Mouse (Mus musculus) heart, adult 2 months (tissue): ENCODE measurements at regions not wholly inside any gene's neighbourhood (a gene's known extent, or its start where the extent isn't known, plus 50 kb on each side); places are given as distances from the start of the nearest gene placed in this dataset.
"Not testable (repeated sequence)": the region's sequence is repeated elsewhere in the genome, so short reads cannot be mapped to it uniquely, and the experiment has no call there.

Experiments
- DNase-seq, 2 experiments: peaks; one replicate each; pipeline ENCODE4 v3.0.0; 2021
- H3K27ac ChIP-seq: fragments of 200-600 bp; 2 replicates; pipeline ENCODE4 v1.8.1; 2022
- H3K27me3 ChIP-seq: fragments of 200-500 bp; 2 replicates; pipeline ENCODE4 v1.6.1; 2012; ENCODE audit warnings: mild to moderate bottlenecking, low read length, inconsistent platforms, mixed read lengths; ENCODE audit not compliant: control insufficient read depth, insufficient read depth
- H3K36me3 ChIP-seq: fragments of 200-500 bp; 2 replicates; pipeline ENCODE4 v1.6.1; 2012; ENCODE audit warnings: low read length, inconsistent platforms; ENCODE audit not compliant: control insufficient read depth, insufficient read depth
- H3K4me1 ChIP-seq: fragments of 200-500 bp; 2 replicates; pipeline ENCODE4 v1.6.1; 2011; ENCODE audit warnings: low read length; ENCODE audit not compliant: control insufficient read depth, insufficient read depth
- H3K4me3 ChIP-seq: fragments of 200-600 bp; 2 replicates; pipeline ENCODE4 v1.8.1; 2022
- H3K79me2 ChIP-seq: fragments of 200-500 bp; replicated peaks from 2 replicates; pipeline ENCODE4 v1.6.1; 2012; ENCODE audit warnings: mild to moderate bottlenecking, inconsistent platforms, low read length, moderate library complexity, mixed read lengths; ENCODE audit not compliant: control insufficient read depth, insufficient read depth
- H3K9ac ChIP-seq: fragments of 200-500 bp; 2 replicates; pipeline ENCODE4 v1.6.1; 2012; ENCODE audit warnings: low read depth, mild to moderate bottlenecking, control low read depth, inconsistent platforms, low read length, mixed read lengths
- CTCF ChIP-seq: fragments of 200-600 bp; IDR thresholded peaks from 2 replicates; pipeline ENCODE4 v1.8.1; 2022; ENCODE audit warnings: antibody characterized with exemption, mild to moderate bottlenecking, moderate library complexity
- EP300 ChIP-seq: fragments of 200-500 bp; IDR thresholded peaks from 2 replicates; pipeline ENCODE4 v1.6.1; 2011; ENCODE audit warnings: low read depth, low read length, control low read depth; ENCODE audit not compliant: insufficient read depth
- POLR2A ChIP-seq: fragments of 200-500 bp; IDR thresholded peaks from 2 replicates; pipeline ENCODE4 v1.6.1; 2011; ENCODE audit warnings: mild to moderate bottlenecking, low read depth, low read length, control low read depth; ENCODE audit not compliant: insufficient read depth
- WGBS: fragments of 180-500 bp; shearing (Covaris S2); methylation state at CpG from one replicate; pipeline ENCODE4 v1.1.7; 2018; 5-methylcytosine and 5-hydroxymethylcytosine counted together
- intact Hi-C: fragments of 180-260 bp; cut with DNase I; formaldehyde crosslinking; loops from one replicate; pipeline ENCODE4 v1.15.1; 2025

GRCm38 (mm10) chr6:68852286-68852685, 1316.7 kb upstream of the Tacstd2 start:
- TF ChIP-seq EP300 (no peak), CTCF (no peak), POLR2A (no peak)
- no peak for DNase-seq
- Histone ChIP-seq H3K4me1 (no peaks in the 10 kb centered on the region), H3K4me3 (no peak overlapping the region), H3K27me3 (no peaks in the 10 kb centered on the region), H3K36me3 (no peaks in the 10 kb centered on the region), H3K27ac (no peak overlapping the region), H3K9ac (no peak overlapping the region), H3K79me2 (no peaks in the 10 kb centered on the region)
- WGBS, result 69% methylated on average over 2 of the region's 2 CpGs
- intact Hi-C loops, result no loop called here

GRCm38 (mm10) chr6:68835186-68835585, 1299.6 kb upstream of the Tacstd2 start:
- H3K9ac ChIP-seq, result no peak overlapping the region
- H3K36me3 ChIP-seq, result no peaks in the 10 kb centered on the region
- H3K79me2 ChIP-seq, result no peaks in the 10 kb centered on the region
- TF ChIP-seq CTCF (no peak), POLR2A (no peak), EP300 (no peak)
- no peak overlapping the region for H3K27ac ChIP-seq
- no peak overlapping the region for H3K4me3 ChIP-seq
- no peaks in the 10 kb centered on the region for H3K27me3 ChIP-seq
- no peaks in the 10 kb centered on the region for H3K4me1 ChIP-seq
- intact Hi-C loops, result no loop called here
- WGBS, result 43% methylated on average over 1 of the region's 1 CpGs
- no peak for DNase-seq

- H3K79me2 ChIP-seq, result no peaks in the 10 kb centered on the region
- no peak for DNase-seq
- 67% methylated on average over 4 of the region's 4 CpGs for WGBS
- H3K4me1 ChIP-seq, result no peaks in the 10 kb centered on the region
- TF ChIP-seq CTCF, result no peak
- TF ChIP-seq EP300, result no peak
- no peak for TF ChIP-seq POLR2A
- no peaks in the 10 kb centered on the region for H3K27me3 ChIP-seq
- H3K4me3 ChIP-seq, result no peak overlapping the region
- intact Hi-C loops, result no loop called here
- H3K9ac ChIP-seq, result no peak overlapping the region
- H3K27ac ChIP-seq, result no peak overlapping the region
- H3K36me3 ChIP-seq, result no peaks in the 10 kb centered on the region
Measured at GRCm38 (mm10) chr6:68834633-68835032, 1299.0 kb upstream of the Tacstd2 start.

GRCm38 (mm10) chr6:68828460-68828859, 1292.9 kb upstream of the Tacstd2 start:
- WGBS, result 84% methylated on average over 1 of the region's 1 CpGs
- H3K27me3 ChIP-seq, H3K9ac ChIP-seq, H3K4me3 ChIP-seq, DNase-seq, H3K79me2 ChIP-seq, H3K27ac ChIP-seq, H3K36me3 ChIP-seq, intact Hi-C loops, H3K4me1 ChIP-seq: not testable (repeated sequence)

GRCm38 (mm10) chr6:68813346-68813745, 1277.8 kb upstream of the Tacstd2 start:
- H3K4me3 ChIP-seq, result no peak overlapping the region
- no peaks in the 10 kb centered on the region for H3K4me1 ChIP-seq
- H3K27ac ChIP-seq, result no peak overlapping the region
- no peak overlapping the region for H3K9ac ChIP-seq
- no peak for TF ChIP-seq POLR2A
- TF ChIP-seq CTCF, result no peak
- TF ChIP-seq EP300, result no peak
- WGBS, result 69% methylated on average over 3 of the region's 3 CpGs
- no peaks in the 10 kb centered on the region for H3K36me3 ChIP-seq
- intact Hi-C loops, result no loop called here
- no peaks in the 10 kb centered on the region for H3K79me2 ChIP-seq
- DNase-seq, result no peak
- no peaks in the 10 kb centered on the region for H3K27me3 ChIP-seq

- intact Hi-C loops, DNase-seq, H3K27me3 ChIP-seq, H3K36me3 ChIP-seq, H3K27ac ChIP-seq, H3K79me2 ChIP-seq, H3K4me1 ChIP-seq, H3K4me3 ChIP-seq, H3K9ac ChIP-seq: not testable (repeated sequence)
- 83% methylated on average over 19 of the region's 19 CpGs for WGBS
Measured at GRCm38 (mm10) chr6:68799205-68799604, 1263.6 kb upstream of the Tacstd2 start.

- no peaks in the 10 kb centered on the region for H3K4me1 ChIP-seq
- no peaks in the 10 kb centered on the region for H3K79me2 ChIP-seq
- H3K36me3 ChIP-seq, result no peaks in the 10 kb centered on the region
- intact Hi-C loops, result no loop called here
- no peak overlapping the region for H3K9ac ChIP-seq
- no peak overlapping the region for H3K27ac ChIP-seq
- 51% methylated on average over 2 of the region's 2 CpGs for WGBS
- no peak overlapping the region for H3K4me3 ChIP-seq
- TF ChIP-seq POLR2A (no peak), CTCF (no peak), EP300 (no peak)
- DNase-seq, result no peak
- no peaks in the 10 kb centered on the region for H3K27me3 ChIP-seq
Measured at GRCm38 (mm10) chr6:68771507-68771906, 1235.9 kb upstream of the Tacstd2 start.
